Mouse (Mus musculus): ENCODE measurements around the gene Stk35. TPM values are rescaled to one million over a fixed set of nuclear protein-coding genes. Genes with fewer than 3 reads are reported as not detected.
A peak's percentile ranks its signal among the peaks of the same experiment; 100 is the strongest.

The Stk35 gene
- total and polyA plus RNA-seq, 2 experiments from 2014 or later, result 4.4 to 14.8 TPM

- TF ChIP-seq CTCF (IDR thresholded peaks at IDR 0.05; ENCODE audit: low read depth), result no peak
- no peak for DNase-seq
- 63% methylated on average over 10 of the region's 10 CpGs for WGBS
- H3K4me1 ChIP-seq (ENCODE audit: insufficient read depth), result no peaks in the 10 kb centered on the region
- H3K4me3 ChIP-seq (ENCODE audit: low read depth, low read length), result no peak overlapping the region
- no peak for ATAC-seq
- no peak overlapping the region for H3K4me2 ChIP-seq (ENCODE audit: low read depth)
- no peak overlapping the region for H3K27ac ChIP-seq (ENCODE audit: low read depth, low read length)
- H3K27me3 ChIP-seq (ENCODE audit: insufficient read depth, low read length), result no peaks in the 10 kb centered on the region
- H3K36me3 ChIP-seq (ENCODE audit: insufficient read depth), result no peaks in the 10 kb centered on the region
- H3K9ac ChIP-seq, result no peak overlapping the region
- no peaks in the 10 kb centered on the region for H3K9me3 ChIP-seq (ENCODE audit: low read length)
Observed at GRCm38 (mm10) chr2:129874509-129875095, 74.3 kb downstream of the Stk35 start.

DNA sequence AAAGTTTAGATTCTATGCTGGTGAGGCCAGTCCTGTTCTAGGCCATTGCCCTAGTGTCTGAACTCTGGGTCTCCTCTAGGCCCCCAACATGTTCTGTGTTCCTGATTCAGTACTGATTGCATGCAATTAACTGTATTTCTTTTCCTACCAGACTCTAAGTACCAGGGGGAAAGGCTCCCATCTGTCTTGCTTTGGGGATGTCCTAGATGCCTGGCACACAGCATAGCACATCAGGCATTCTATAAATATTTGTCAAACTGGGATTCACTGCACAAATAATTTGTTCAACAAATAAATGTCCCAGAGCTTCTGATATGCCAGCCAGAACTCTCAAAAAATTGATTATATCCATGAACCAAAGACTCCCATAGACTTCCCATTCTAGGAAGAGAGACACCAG lies 76.6 kb downstream of the Stk35 start:
- Histone ChIP-seq H3K4me2 (ENCODE audit: low read depth) (no peak overlapping the region), H3K4me3 (ENCODE audit: low read depth, low read length) (no peak overlapping the region), H3K27ac (ENCODE audit: low read depth, low read length) (no peak overlapping the region), H3K27me3 (ENCODE audit: insufficient read depth, low read length) (no peaks in the 10 kb centered on the region), H3K36me3 (ENCODE audit: insufficient read depth) (no peaks in the 10 kb centered on the region), H3K9ac (no peak overlapping the region), H3K4me1 (ENCODE audit: insufficient read depth) (no peaks in the 10 kb centered on the region), H3K9me3 (ENCODE audit: low read length) (no peaks in the 10 kb centered on the region)
- TF ChIP-seq CTCF (IDR thresholded peaks at IDR 0.05; ENCODE audit: low read depth), result no peak
- no peak for DNase-seq
- no peak for ATAC-seq

GRCm38 (mm10) chr2:129879817-129880216 lies 79.5 kb downstream of the Stk35 start:
- Histone ChIP-seq H3K27me3 (ENCODE audit: insufficient read depth, low read length) (no peaks in the 10 kb centered on the region), H3K36me3 (ENCODE audit: insufficient read depth) (no peaks in the 10 kb centered on the region), H3K4me3 (ENCODE audit: low read depth, low read length) (no peak overlapping the region), H3K27ac (ENCODE audit: low read depth, low read length) (no peak overlapping the region), H3K4me2 (ENCODE audit: low read depth) (no peak overlapping the region), H3K4me1 (ENCODE audit: insufficient read depth) (no peaks in the 10 kb centered on the region), H3K9ac (no peak overlapping the region), H3K9me3 (ENCODE audit: low read length) (no peaks in the 10 kb centered on the region)
- WGBS, result 49% methylated on average over 3 of the region's 3 CpGs
- ATAC-seq (peak; percentile 58; the same call in 1 of the 2 replicates), DNase-seq (peak; percentile 64)
- TF ChIP-seq CTCF (IDR thresholded peaks at IDR 0.05; ENCODE audit: low read depth), result peak; percentile 81

- no peak overlapping the region for H3K4me2 ChIP-seq (ENCODE audit: low read depth)
- H3K9me3 ChIP-seq (ENCODE audit: low read length), result no peaks in the 10 kb centered on the region
- TF ChIP-seq CTCF (IDR thresholded peaks at IDR 0.05; ENCODE audit: low read depth), result no peak
- H3K9ac ChIP-seq, result no peak overlapping the region
- H3K27me3 ChIP-seq (ENCODE audit: insufficient read depth, low read length), result no peaks in the 10 kb centered on the region
- H3K36me3 ChIP-seq (ENCODE audit: insufficient read depth), result no peaks in the 10 kb centered on the region
- no peak for ATAC-seq
- no peaks in the 10 kb centered on the region for H3K4me1 ChIP-seq (ENCODE audit: insufficient read depth)
- 88% methylated on average over 7 of the region's 7 CpGs for WGBS
- no peak overlapping the region for H3K4me3 ChIP-seq (ENCODE audit: low read depth, low read length)
- DNase-seq, result no peak
- no peak overlapping the region for H3K27ac ChIP-seq (ENCODE audit: low read depth, low read length)
Observed at GRCm38 (mm10) chr2:129880226-129880625, 79.9 kb downstream of the Stk35 start.

DNA sequence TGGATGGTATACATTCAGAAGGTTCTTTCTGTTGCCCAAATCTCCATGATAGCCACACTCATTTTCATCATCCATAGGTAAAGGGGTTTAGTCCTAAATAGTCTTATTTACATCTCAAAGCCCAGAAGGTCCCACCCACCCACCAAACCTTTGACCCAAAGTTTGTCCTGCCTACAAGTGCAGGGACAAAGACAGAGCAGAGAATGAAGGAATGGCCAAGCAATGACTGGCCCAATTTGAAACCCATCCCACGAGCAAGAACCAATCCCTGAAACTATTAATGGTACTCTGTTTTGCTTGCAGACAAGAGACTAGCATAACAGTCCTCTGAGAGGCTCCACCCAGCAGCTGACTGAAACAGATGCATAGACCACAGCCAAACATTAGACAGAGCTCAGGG lies 81.6 kb downstream of the Stk35 start:
- H3K27me3 ChIP-seq (ENCODE audit: insufficient read depth, low read length), result no peaks in the 10 kb centered on the region
- H3K4me3 ChIP-seq (ENCODE audit: low read depth, low read length), result no peak overlapping the region
- H3K4me2 ChIP-seq (ENCODE audit: low read depth), result no peak overlapping the region
- no peaks in the 10 kb centered on the region for H3K4me1 ChIP-seq (ENCODE audit: insufficient read depth)
- no peaks in the 10 kb centered on the region for H3K36me3 ChIP-seq (ENCODE audit: insufficient read depth)
- 56% methylated on average over 1 of the region's 1 CpGs for WGBS
- no peak overlapping the region for H3K27ac ChIP-seq (ENCODE audit: low read depth, low read length)
- ATAC-seq (no peak), DNase-seq (no peak)
- no peak for TF ChIP-seq CTCF (IDR thresholded peaks at IDR 0.05; ENCODE audit: low read depth)
- no peak overlapping the region for H3K9ac ChIP-seq
- no peaks in the 10 kb centered on the region for H3K9me3 ChIP-seq (ENCODE audit: low read length)

Other genes with a start within 250 kb of the Stk35 start
- gene Sirpa, start 207.7 kb upstream of the Stk35 start, total RNA-seq (2014; rRNA removed), result 94.1 and 118 TPM in 2 replicates
- gene Sirpa, start 207.7 kb upstream of the Stk35 start, polyA plus RNA-seq (2015; fragmentation: Nextera tagmentation; extraction: Ambion mirVana), result 41.4 and 61.8 TPM in 2 replicates
- gene Pdyn, start 100.7 kb upstream of the Stk35 start, total RNA-seq (2014; rRNA removed), result 6.4 and 6.9 TPM in 2 replicates
- gene Pdyn, start 100.7 kb upstream of the Stk35 start, polyA plus RNA-seq (2015; fragmentation: Nextera tagmentation; extraction: Ambion mirVana), result 12.2 and 18.3 TPM in 2 replicates
- gene Tgm3, start 211.8 kb downstream of the Stk35 start, total RNA-seq (2014; rRNA removed), result 0.48 and 0.77 TPM in 2 replicates
- 0.12 and 0.16 TPM in 2 replicates for gene Tgm3, start 211.8 kb downstream of the Stk35 start, polyA plus RNA-seq (2015; fragmentation: Nextera tagmentation; extraction: Ambion mirVana)

Measured in forebrain, postnatal 0 days (tissue).